ENCODE assay signal across 8 mouse cellular contexts in the genomic region with DNA sequence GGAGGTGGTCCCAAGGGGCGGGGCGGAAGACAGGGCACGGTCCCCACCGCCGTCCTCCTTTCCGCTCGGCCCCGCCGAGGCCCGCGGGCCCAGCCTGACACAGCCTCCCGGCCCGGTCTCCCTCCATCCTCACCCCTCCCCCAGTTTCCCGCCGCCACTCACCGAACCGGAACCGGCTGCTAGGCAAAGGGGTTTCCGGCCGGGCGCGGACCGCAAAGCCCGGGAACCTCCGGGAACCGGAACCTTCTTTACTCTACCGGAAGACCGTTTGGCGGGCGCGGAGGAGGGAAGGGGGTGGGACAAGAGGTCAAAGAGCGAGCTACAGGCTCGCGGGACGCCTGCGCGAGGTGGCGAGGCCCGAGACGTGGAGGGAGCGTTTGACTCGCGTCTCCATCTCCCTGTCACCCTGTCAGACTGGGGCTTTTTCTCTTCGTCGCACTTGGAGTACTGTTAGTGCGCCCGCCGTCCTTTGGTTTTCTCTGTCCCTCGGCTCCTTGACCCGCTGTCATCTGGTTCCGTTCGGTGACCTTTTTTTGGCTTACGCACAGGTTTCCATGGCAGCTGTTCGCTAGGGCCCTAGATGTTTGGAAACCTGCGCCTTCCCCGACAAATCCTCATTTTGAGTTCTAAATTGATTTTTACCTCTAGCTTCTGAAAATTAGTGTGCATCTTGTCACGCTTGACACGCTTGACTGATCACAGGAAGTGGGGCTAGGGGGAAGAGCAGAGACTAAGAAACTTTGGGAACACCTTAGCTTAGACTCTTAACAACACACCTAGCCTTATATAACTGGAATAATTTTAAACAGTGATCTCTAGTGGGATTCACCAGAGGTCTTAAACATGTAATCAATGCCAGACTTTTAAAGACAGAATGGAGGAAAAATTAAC. TPM values are rescaled to one million over a fixed set of nuclear protein-coding genes. Genes with fewer than 3 reads are reported as not detected.
DNase-seq lines count a peak whose midpoint lies in the region; ATAC-seq and TF ChIP-seq lines count a peak whose summit lies in the region.

Senp1 (minus strand) TSS at position 624 of the 891 bp plus-strand sequence.

- in situ Hi-C loops in ES-E14 (cut with MboI; ENCODE audit: low sequenced_read_pairs in 2 of 2, unreplicated experiment in 2 of 2), result no loop called here

- peak within 1 kb of the TSS; percentile 95 for H3K9ac ChIP-seq in ES-E14 (ENCODE audit: insufficient read depth, low read depth, low read length, poor library complexity, severe bottlenecking)
- peak within 1 kb of the TSS; percentile 93 for H3K9ac ChIP-seq in forebrain, embryonic 16.5 days (replicated peaks; ENCODE audit: low read depth, low read length)
- H3K9ac ChIP-seq in lung, embryonic 15.5 days, result peak within 1 kb of the TSS; percentile 98

- H3K9me3 ChIP-seq in ES-E14 (ENCODE audit: control insufficient read depth, insufficient read depth, low read depth, low read length), result no peaks in the 10 kb centered on the region
- H3K9me3 ChIP-seq in forebrain, embryonic 16.5 days (ENCODE audit: control insufficient read depth, low read length), result no peaks in the 10 kb centered on the region
- no peaks in the 10 kb centered on the region for H3K9me3 ChIP-seq in lung, embryonic 15.5 days

- DNase-seq in ES-E14 (ENCODE audit: low read depth, low spot score), result peak; percentile 77
- peak; percentile 90 for DNase-seq in cerebellum, adult 11-12 months
- peak; percentile 88 to 94 for DNase-seq in heart, postnatal 36 days
- peak; percentile 80 to 86 for DNase-seq in layer of hippocampus, adult 8-10 months (ENCODE audit: low spot score in 2 of 2)
- peak; percentile 80 for DNase-seq in ovary, adult 18-20 months (ENCODE audit: low spot score)
- DNase-seq in thymus, postnatal 0 days (ENCODE audit: low spot score), result peak; percentile 91

- H3K4me3 ChIP-seq in ES-E14 (ENCODE audit: insufficient read depth in 1 of 2, low read depth in 1 of 2, low read length in 2 of 2, poor library complexity in 1 of 2, severe bottlenecking in 1 of 2), result peak within 1 kb of the TSS; percentile 92 to 95
- H3K4me3 ChIP-seq in forebrain, embryonic 16.5 days (replicated peaks; ENCODE audit: low read length), result peak within 1 kb of the TSS; percentile 97
- H3K4me3 ChIP-seq in lung, embryonic 15.5 days, result peak within 1 kb of the TSS; percentile 97

- WGBS in forebrain, embryonic 16.5 days, result under 1% methylated on average over 58 of the region's 58 CpGs
- under 1% methylated on average over 58 of the region's 58 CpGs for WGBS in lung, embryonic 15.5 days

- peak; percentile 92 for ATAC-seq in forebrain, embryonic 16.5 days
- peak; percentile 93 for ATAC-seq in lung, embryonic 15.5 days (ENCODE audit: borderline replicate concordance, extremely low read depth, low FRiP score, low TSS enrichment)

- intact Hi-C loops in heart, postnatal 36 days (cut with DNase I), result loop anchor here (5.0 to 10.0 kb wide), 3 partner anchors 79 to 411 kb away; no protein-coding TSS in a partner anchor

- peaks cover 4% of the 10 kb centered on the region; the same call in 1 of the 2 replicates for H3K36me3 ChIP-seq in ES-E14 (ENCODE audit: control insufficient read depth, insufficient read depth, low read length, poor library complexity, severe bottlenecking)
- no peaks in the 10 kb centered on the region for H3K36me3 ChIP-seq in forebrain, embryonic 16.5 days (ENCODE audit: control insufficient read depth, insufficient read depth)
- peaks cover under 1% of the 10 kb centered on the region; the same call in 1 of the 2 replicates for H3K36me3 ChIP-seq in lung, embryonic 15.5 days

- peaks cover 0 to 3% of the 10 kb centered on the region in 2 experiments; a peak in 1 of 4 replicates for H3K4me1 ChIP-seq in ES-E14 (ENCODE audit: control insufficient read depth in 2 of 2, insufficient read depth in 2 of 2, low read length in 2 of 2, poor library complexity in 1 of 2)
- peaks cover 11% of the 10 kb centered on the region for H3K4me1 ChIP-seq in forebrain, embryonic 16.5 days (replicated peaks; ENCODE audit: control insufficient read depth, insufficient read depth, low read length)
- H3K4me1 ChIP-seq in lung, embryonic 15.5 days, result peaks cover 12% of the 10 kb centered on the region

- H3K27me3 ChIP-seq in forebrain, embryonic 16.5 days (replicated peaks; ENCODE audit: control insufficient read depth, insufficient read depth, low read length), result no peaks in the 10 kb centered on the region
- H3K27me3 ChIP-seq in lung, embryonic 15.5 days, result no peaks in the 10 kb centered on the region

- peak within 1 kb of the TSS; percentile 83 for H3K4me2 ChIP-seq in forebrain, embryonic 16.5 days (ENCODE audit: low read length)
- peak within 1 kb of the TSS; percentile 65 for H3K4me2 ChIP-seq in lung, embryonic 15.5 days

- peak within 1 kb of the TSS; percentile 87 for H3K27ac ChIP-seq in ES-E14 (ENCODE audit: insufficient read depth, low read depth, low read length, poor library complexity, severe bottlenecking)
- peak within 1 kb of the TSS; percentile 92 for H3K27ac ChIP-seq in forebrain, embryonic 16.5 days (ENCODE audit: low read length)
- peak within 1 kb of the TSS; percentile 98 for H3K27ac ChIP-seq in lung, embryonic 15.5 days

TF ChIP-seq in ES-E14, 5 proteins besides CTCF, POLR2A, EP300 and RAD21:
- peak; percentile 84 for TF ChIP-seq HCFC1 (IDR thresholded peaks at IDR 0.05; ENCODE audit: borderline replicate concordance, insufficient read depth, low read length)
- TF ChIP-seq CHD2 (IDR thresholded peaks at IDR 0.05; ENCODE audit: low read depth, low read length), result peak; percentile 44; the same call in 1 of the 2 replicates
- no peak for TF ChIP-seq ZC3H11A (IDR thresholded peaks at IDR 0.05; ENCODE audit: borderline replicate concordance, low read depth, low read length)

RNA-seq across cellular contexts. Expression of gene Senp1, which starts in this region (rescaled TPM):
- total RNA-seq in ES-E14 (2012; rRNA removed), result 20.5 and 27.2 TPM in 2 replicates
- polyA plus RNA-seq in forebrain, embryonic 16.5 days (2015; fragmentation: Nextera tagmentation; extraction: Ambion mirVana), result 26.9 and 30.9 TPM in 2 replicates
- 10 to 100 TPM in 1 of 2 experiments, 1 to 10 TPM in 1; 9.9 to 11.3 TPM for total RNA-seq in heart, postnatal 36 days (2021)
- 10 to 100 TPM; 13.8 to 16.1 (median 14.9) TPM for total RNA-seq in layer of hippocampus, adult 8-10 months (2022)
- 29.4 and 32.0 TPM in 2 replicates for polyA plus RNA-seq in lung, embryonic 15.5 days (2015; fragmentation: Nextera tagmentation; extraction: Ambion mirVana)
- 31.5 and 35.9 TPM in 2 replicates for polyA plus RNA-seq in thymus, postnatal 0 days (2015; fragmentation: Nextera tagmentation; extraction: Ambion mirVana)

Comparison
In these comparisons a context has a peak if more than half of its experiments do, and no peak if none do; other contexts are left out.
1. Peak in every context shown above with its lines: DNase-seq, ATAC-seq, H3K4me3 ChIP-seq and H3K27ac ChIP-seq.